Mouse (Mus musculus): Measurements from ENCODE around the gene Gm7879. TPM values are rescaled to one million over a fixed set of nuclear protein-coding genes. Genes with fewer than 3 reads are reported as not detected.

Gm7879 gene
- polyA plus RNA-seq, 1 experiment from 2014 or later: 0.70 TPM

GRCm38 (mm10) chr5:43933269-43933668 lies 20.3 kb downstream of the Gm7879 start:
- no peak for ATAC-seq (ENCODE audit: low FRiP score)
- H3K4me1 ChIP-seq (replicated peaks; ENCODE audit: control insufficient read depth, insufficient read depth, low read length): no peaks in the 10 kb centered on the region

DNA sequence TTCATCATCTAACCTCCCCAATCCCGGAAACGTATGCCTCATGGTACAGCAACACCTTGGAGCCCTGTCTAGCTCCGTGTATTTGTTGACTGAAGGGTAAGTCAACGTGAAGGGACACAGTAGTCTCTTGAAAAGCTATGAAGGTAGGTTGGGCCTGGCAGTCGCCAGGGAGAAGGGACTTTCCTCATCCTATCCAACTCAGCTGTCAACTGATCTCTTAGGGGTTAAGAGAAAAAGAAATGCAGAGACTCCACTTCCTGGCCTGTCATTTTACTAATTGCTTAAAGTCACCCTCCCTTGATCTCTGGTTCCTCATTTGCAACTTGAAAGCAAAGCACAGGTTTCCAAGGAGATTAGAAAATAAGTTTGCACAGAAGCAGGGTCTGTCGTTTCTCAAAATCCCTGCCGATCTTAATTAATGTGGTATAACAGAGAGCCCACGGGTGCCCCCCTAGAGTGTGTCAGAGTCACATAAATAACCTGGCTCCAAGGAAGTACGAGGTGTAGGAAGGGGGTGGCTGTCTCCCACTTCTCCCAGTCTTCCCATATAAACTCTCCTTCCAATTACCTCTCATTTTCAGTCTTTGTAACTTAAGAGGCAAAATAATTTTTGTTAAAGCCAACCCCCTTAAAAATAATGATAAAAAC lies 34.5 kb downstream of the Gm7879 start:
- peak overlapping the region; percentile 75 for H3K4me2 ChIP-seq (replicated peaks)
- WGBS: 36% methylated on average over 9 of the region's 9 CpGs
- no peak for DNase-seq (ENCODE audit: low spot score)
- ATAC-seq (ENCODE audit: low FRiP score): no peak
- no peaks in the 10 kb centered on the region for H3K27me3 ChIP-seq (ENCODE audit: control insufficient read depth, insufficient read depth, low read length)
- H3K4me3 ChIP-seq (replicated peaks; ENCODE audit: low read length): peak overlapping the region; percentile 32
- no peak overlapping the region for H3K27ac ChIP-seq
- H3K9ac ChIP-seq: 0 out of 2 replicates have a peak overlapping the region, but pooled peaks have one; percentile 33
- peaks cover 10% of the 10 kb centered on the region for H3K4me1 ChIP-seq (replicated peaks; ENCODE audit: control insufficient read depth, insufficient read depth, low read length)
- H3K36me3 ChIP-seq (replicated peaks; ENCODE audit: control insufficient read depth, insufficient read depth): no peaks in the 10 kb centered on the region
- no peaks in the 10 kb centered on the region for H3K9me3 ChIP-seq (ENCODE audit: control insufficient read depth, low read length)

More at GRCm38 (mm10) chr5:43933269-43933668, 20.3 kb downstream of the Gm7879 start:
- 43% methylated on average over 2 of the region's 2 CpGs for WGBS
- no peak overlapping the region for H3K27ac ChIP-seq
- H3K4me3 ChIP-seq (replicated peaks; ENCODE audit: low read length): no peak overlapping the region
- no peaks in the 10 kb centered on the region for H3K36me3 ChIP-seq (replicated peaks; ENCODE audit: control insufficient read depth, insufficient read depth)
- H3K9ac ChIP-seq: no peak overlapping the region
- H3K27me3 ChIP-seq (ENCODE audit: control insufficient read depth, insufficient read depth, low read length): no peaks in the 10 kb centered on the region
- H3K9me3 ChIP-seq (ENCODE audit: control insufficient read depth, low read length): no peaks in the 10 kb centered on the region
- no peak for DNase-seq (ENCODE audit: low spot score)
- no peak overlapping the region for H3K4me2 ChIP-seq (replicated peaks)

DNA sequence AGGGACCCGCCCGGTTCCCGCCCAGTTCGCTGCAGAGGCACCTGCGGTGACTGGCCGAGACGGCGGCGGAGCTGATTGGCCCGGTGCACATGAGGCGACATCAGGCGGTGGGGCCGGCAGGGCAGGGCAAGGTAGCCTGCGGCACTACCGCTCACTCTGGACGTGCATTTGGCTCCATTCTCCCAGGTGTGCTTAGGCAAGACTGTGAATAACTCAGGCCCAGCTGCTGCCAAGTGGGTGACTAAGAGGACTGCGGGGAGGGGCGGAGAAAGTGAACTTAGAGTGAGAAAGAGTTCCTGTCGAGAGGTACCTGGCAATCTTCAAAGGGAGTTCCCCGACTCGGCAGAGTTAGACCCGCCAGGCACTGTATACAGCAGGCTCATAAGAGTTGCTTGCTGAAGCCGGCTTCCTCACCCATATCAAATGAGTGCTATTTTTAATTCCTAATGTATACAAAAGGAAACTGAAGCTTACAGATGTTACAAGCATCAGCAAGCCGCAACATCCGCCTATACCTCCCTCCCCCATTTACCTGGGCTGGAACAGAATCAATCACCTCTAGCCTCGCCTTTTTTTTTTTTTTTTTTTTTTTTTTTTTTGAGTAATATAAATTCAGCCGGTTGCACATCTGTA lies 35.3 kb downstream of the Gm7879 start:
- Histone ChIP-seq H3K27ac (no peak overlapping the region), H3K9ac (0 out of 2 replicates have a peak overlapping the region, but pooled peaks have one; percentile 33)
- ATAC-seq (ENCODE audit: low FRiP score): peak; percentile 87

DNA sequence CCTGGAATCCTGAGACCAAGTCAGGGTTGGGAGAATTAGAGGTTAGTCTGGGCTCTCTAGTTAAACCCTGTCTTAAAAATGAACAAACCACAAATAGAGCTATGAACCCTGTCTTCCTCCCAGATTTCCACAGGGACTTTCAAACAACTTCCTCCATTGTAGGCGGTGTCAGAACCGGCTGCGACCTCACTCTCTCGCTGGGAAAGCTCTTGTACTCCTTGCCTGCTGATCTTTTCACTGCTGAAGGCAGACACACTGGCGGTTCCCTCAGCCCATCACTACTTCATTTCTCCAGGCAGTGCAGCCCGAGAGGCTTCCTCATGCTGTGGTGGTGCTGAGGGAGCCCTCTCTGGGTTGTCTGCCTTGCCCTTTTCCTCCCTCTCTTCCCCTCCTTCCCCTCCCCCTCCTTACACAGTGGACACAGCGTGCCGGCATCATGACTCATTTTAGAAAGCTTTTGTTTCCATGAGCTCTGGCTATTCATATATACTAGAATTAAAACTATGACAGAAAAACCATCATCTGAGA lies 35.9 kb downstream of the Gm7879 start:
- Histone ChIP-seq H3K27ac (no peak overlapping the region), H3K4me2 (replicated peaks) (peak overlapping the region; percentile 75), H3K36me3 (replicated peaks; ENCODE audit: control insufficient read depth, insufficient read depth) (no peaks in the 10 kb centered on the region), H3K9me3 (ENCODE audit: control insufficient read depth, low read length) (no peaks in the 10 kb centered on the region), H3K27me3 (ENCODE audit: control insufficient read depth, insufficient read depth, low read length) (no peaks in the 10 kb centered on the region), H3K4me3 (replicated peaks; ENCODE audit: low read length) (no peak overlapping the region), H3K9ac (no peak overlapping the region), H3K4me1 (replicated peaks; ENCODE audit: control insufficient read depth, insufficient read depth, low read length) (peaks cover 10% of the 10 kb centered on the region)
- WGBS: 4% methylated on average over 8 of the region's 8 CpGs
- no peak for DNase-seq (ENCODE audit: low spot score)
- ATAC-seq (ENCODE audit: low FRiP score): peak; percentile 53

More for the DNA sequence above, 35.3 kb downstream of the Gm7879 start:
- no peaks in the 10 kb centered on the region for H3K36me3 ChIP-seq (replicated peaks; ENCODE audit: control insufficient read depth, insufficient read depth)
- no peaks in the 10 kb centered on the region for H3K9me3 ChIP-seq (ENCODE audit: control insufficient read depth, low read length)
- peak overlapping the region; percentile 75 for H3K4me2 ChIP-seq (replicated peaks)
- no peaks in the 10 kb centered on the region for H3K27me3 ChIP-seq (ENCODE audit: control insufficient read depth, insufficient read depth, low read length)
- H3K4me1 ChIP-seq (replicated peaks; ENCODE audit: control insufficient read depth, insufficient read depth, low read length): peaks cover 10% of the 10 kb centered on the region
- WGBS: 3% methylated on average over 27 of the region's 27 CpGs
- DNase-seq (ENCODE audit: low spot score): no peak
- H3K4me3 ChIP-seq (replicated peaks; ENCODE audit: low read length): peak overlapping the region; percentile 32

DNA sequence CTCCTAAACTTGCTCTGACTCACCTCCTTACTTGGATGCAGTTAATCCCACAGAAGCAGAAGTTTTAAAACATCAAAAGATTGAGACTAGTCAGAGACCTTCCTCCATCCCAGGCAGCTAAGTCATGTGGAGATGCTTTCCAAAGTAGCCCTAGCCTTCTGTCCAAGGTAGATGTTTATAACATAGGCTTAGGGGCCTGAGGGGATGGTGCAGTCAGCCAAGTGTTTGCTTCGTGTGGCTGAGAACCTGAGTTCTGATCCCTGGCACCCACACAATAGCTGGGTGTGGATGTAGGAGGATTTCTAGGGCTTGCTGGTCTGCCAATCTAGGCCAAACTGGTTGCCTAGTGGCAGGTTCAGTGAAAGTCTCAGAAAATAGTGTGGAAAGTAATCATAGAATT lies 40.3 kb downstream of the Gm7879 start:
- 68% methylated on average over 1 of the region's 1 CpGs for WGBS
- DNase-seq (ENCODE audit: low spot score) (no peak), ATAC-seq (ENCODE audit: low FRiP score) (no peak)
- Histone ChIP-seq H3K27ac (no peak overlapping the region), H3K9ac (no peak overlapping the region), H3K27me3 (ENCODE audit: control insufficient read depth, insufficient read depth, low read length) (no peaks in the 10 kb centered on the region), H3K4me2 (replicated peaks) (no peak overlapping the region), H3K36me3 (replicated peaks; ENCODE audit: control insufficient read depth, insufficient read depth) (no peaks in the 10 kb centered on the region), H3K9me3 (ENCODE audit: control insufficient read depth, low read length) (no peaks in the 10 kb centered on the region), H3K4me1 (replicated peaks; ENCODE audit: control insufficient read depth, insufficient read depth, low read length) (peaks cover 3% of the 10 kb centered on the region; the same call in 1 of the 2 replicates), H3K4me3 (replicated peaks; ENCODE audit: low read length) (no peak overlapping the region)

DNA sequence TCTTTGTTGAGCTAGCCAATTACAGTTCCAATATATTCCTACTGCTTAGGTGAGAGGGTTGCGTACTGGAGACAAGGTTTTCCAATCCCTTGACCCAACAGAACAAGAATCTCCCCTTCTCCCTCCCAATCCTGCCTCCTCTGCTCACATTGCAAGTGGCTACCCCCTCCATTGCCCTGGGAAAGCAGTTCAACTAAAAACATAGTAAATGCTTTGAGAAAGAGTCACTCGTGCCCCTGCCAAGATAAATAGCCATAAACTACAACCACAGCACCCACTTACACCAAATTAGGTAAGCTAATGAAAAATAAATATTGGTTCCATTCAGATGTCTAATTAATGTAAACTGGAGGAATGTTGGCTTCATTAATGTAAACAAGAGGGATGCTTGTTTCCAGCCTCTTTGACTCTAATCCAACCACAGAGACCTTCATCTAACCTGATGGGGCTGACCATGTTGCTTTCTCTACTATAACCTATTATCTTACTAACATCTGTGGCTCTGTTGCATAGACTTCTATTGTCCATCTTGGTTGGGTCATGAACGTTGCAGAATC lies 47.0 kb downstream of the Gm7879 start:
- WGBS: 83% methylated on average over 3 of the region's 3 CpGs
- Histone ChIP-seq H3K36me3 (replicated peaks; ENCODE audit: control insufficient read depth, insufficient read depth) (no peaks in the 10 kb centered on the region), H3K4me2 (replicated peaks) (no peak overlapping the region), H3K4me1 (replicated peaks; ENCODE audit: control insufficient read depth, insufficient read depth, low read length) (no peaks in the 10 kb centered on the region), H3K4me3 (replicated peaks; ENCODE audit: low read length) (no peak overlapping the region), H3K9ac (no peak overlapping the region), H3K27ac (no peak overlapping the region), H3K27me3 (ENCODE audit: control insufficient read depth, insufficient read depth, low read length) (no peaks in the 10 kb centered on the region), H3K9me3 (ENCODE audit: control insufficient read depth, low read length) (no peaks in the 10 kb centered on the region)
- ATAC-seq (ENCODE audit: low FRiP score): no peak
- no peak for DNase-seq (ENCODE audit: low spot score)

- H3K4me3 ChIP-seq (replicated peaks; ENCODE audit: low read length): no peak overlapping the region
- no peaks in the 10 kb centered on the region for H3K36me3 ChIP-seq (replicated peaks; ENCODE audit: control insufficient read depth, insufficient read depth)
- H3K27ac ChIP-seq: no peak overlapping the region
- DNase-seq (ENCODE audit: low spot score) (no peak), ATAC-seq (ENCODE audit: low FRiP score) (no peak)
- no peak overlapping the region for H3K9ac ChIP-seq
- H3K4me1 ChIP-seq (replicated peaks; ENCODE audit: control insufficient read depth, insufficient read depth, low read length): no peaks in the 10 kb centered on the region
- H3K4me2 ChIP-seq (replicated peaks): no peak overlapping the region
- no peaks in the 10 kb centered on the region for H3K27me3 ChIP-seq (ENCODE audit: control insufficient read depth, insufficient read depth, low read length)
- WGBS: 87% methylated on average over 3 of the region's 3 CpGs
- no peaks in the 10 kb centered on the region for H3K9me3 ChIP-seq (ENCODE audit: control insufficient read depth, low read length)
These were observed 48.1 kb downstream of the Gm7879 start for GRCm38 (mm10) chr5:43961056-43961455.

Other genes with a start within 250 kb of the Gm7879 start
- not detected in 2 replicates for gene Bst1, start 94.3 kb upstream of the Gm7879 start, polyA plus RNA-seq (2014; fragmentation: Nextera tagmentation; extraction: Ambion mirVana)
- gene Fbxl5, start 91.5 kb upstream of the Gm7879 start, polyA plus RNA-seq (2014; fragmentation: Nextera tagmentation; extraction: Ambion mirVana): 89.6 and 103 TPM in 2 replicates
- gene Cd38, start 44.6 kb upstream of the Gm7879 start, polyA plus RNA-seq (2014; fragmentation: Nextera tagmentation; extraction: Ambion mirVana): 3.3 and 5.2 TPM in 2 replicates
- 5.5 and 5.8 TPM in 2 replicates for gene Fgfbp1, start 68.6 kb downstream of the Gm7879 start, polyA plus RNA-seq (2014; fragmentation: Nextera tagmentation; extraction: Ambion mirVana)
- gene Prom1, start 188.9 kb downstream of the Gm7879 start, polyA plus RNA-seq (2014; fragmentation: Nextera tagmentation; extraction: Ambion mirVana): 42.6 and 46.5 TPM in 2 replicates

Data from hindbrain, embryonic 14.5 days (tissue).